Mouse (Mus musculus): ENCODE data around the gene Wdr37.
"Not testable (repeated sequence)": the region's sequence is repeated elsewhere in the genome, so short reads cannot be mapped to it uniquely, and the experiment has no call there.

Wdr37 gene

GRCm38 (mm10) chr13:8841846-8842245 is 29.9 kb downstream of the Wdr37 start:
- ATAC-seq (ENCODE audit: insufficient number of reproducible peaks, low FRiP score, low TSS enrichment) = not testable (repeated sequence)

DNA sequence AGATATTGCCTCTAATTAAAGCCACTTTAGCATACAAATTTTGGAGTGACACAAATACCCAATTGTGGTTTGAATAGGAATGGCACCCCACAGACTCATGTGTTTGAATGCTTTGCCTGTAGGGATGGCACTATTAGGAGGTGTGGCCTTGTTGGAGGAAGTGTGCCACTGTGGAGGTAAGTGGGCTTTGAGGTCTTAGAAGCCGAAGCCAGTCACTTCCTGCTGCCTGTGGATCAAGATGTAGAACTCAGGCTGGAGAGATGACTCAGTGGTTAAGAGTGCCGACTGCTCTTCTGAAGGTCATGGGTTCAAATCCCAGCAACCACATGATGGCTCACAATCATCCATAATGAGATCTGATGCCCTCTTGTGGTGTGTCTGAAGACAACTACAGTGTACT is 30.8 kb downstream of the Wdr37 start:
- no peak for ATAC-seq (ENCODE audit: insufficient number of reproducible peaks, low FRiP score, low TSS enrichment)

DNA sequence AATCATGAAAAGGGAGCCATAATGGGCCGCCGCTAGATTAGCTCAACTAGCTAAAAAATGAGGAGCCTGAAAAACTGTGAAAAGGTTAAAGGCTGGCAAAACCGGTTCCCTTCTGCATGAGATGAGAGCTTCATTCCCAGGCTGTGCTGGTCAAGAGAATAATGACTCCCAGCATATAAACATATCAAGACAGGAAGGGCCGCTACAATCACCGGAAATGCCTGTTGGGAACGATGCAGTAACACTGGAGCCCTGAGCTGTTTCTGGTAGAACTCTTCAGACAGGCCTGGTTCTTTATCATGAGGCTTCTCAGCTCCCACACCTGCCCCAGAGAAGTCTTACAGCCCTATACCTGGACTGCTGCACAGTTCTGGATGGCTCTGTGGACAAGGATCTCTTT is 31.8 kb downstream of the Wdr37 start:
- no peak for ATAC-seq (ENCODE audit: insufficient number of reproducible peaks, low FRiP score, low TSS enrichment)

DNA sequence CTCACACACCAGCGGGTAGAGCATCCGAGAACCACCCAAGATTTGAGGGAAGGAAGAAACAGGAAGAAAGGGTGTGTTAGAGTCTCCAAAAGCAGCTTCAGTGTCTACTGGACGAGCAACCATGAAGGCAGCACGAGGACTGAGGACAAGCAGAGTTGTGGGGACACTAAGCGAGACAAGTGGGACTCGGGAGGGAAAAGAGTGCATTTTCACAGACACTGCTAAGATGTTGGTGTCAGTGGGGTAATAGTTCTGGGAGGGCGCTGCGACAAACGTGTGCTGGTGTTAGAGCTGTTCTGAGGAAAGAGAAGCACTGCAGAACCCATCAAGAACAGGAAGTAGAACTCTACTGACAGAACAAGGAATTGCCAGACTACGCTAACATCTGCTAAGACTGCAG is 32.6 kb downstream of the Wdr37 start:
- ATAC-seq (ENCODE audit: insufficient number of reproducible peaks, low FRiP score, low TSS enrichment) = no peak

GRCm38 (mm10) chr13:8838394-8838793 is 33.3 kb downstream of the Wdr37 start:
- no peak for ATAC-seq (ENCODE audit: insufficient number of reproducible peaks, low FRiP score, low TSS enrichment)

GRCm38 (mm10) chr13:8834573-8834972 is 37.1 kb downstream of the Wdr37 start:
- no peak for ATAC-seq (ENCODE audit: insufficient number of reproducible peaks, low FRiP score, low TSS enrichment)

GRCm38 (mm10) chr13:8831546-8832251 is 40.0 kb downstream of the Wdr37 start:
- ATAC-seq (ENCODE audit: insufficient number of reproducible peaks, low FRiP score, low TSS enrichment) = no peak

DNA sequence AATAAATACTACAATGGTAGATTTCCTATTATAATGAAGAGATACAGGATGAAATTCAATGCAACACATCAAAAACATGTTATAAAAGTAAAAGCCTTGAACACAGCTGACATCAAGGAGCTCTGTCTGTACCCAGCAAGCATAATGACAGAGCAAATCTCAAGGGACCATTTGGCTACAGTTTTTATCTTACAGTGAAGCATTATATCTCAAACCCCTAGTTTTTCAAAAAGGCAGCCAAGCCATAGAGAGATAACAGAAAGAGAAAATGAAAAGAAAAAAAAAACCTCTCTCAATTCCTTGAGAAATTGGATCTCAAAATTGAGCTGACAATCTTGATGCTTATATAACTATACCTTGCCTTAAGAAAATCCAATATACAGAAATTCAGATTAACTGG is 41.0 kb downstream of the Wdr37 start:
- ATAC-seq (ENCODE audit: insufficient number of reproducible peaks, low FRiP score, low TSS enrichment) = no peak

- ATAC-seq (ENCODE audit: insufficient number of reproducible peaks, low FRiP score, low TSS enrichment) = no peak
These were observed 41.9 kb downstream of the Wdr37 start for GRCm38 (mm10) chr13:8829784-8830183.

- ATAC-seq (ENCODE audit: insufficient number of reproducible peaks, low FRiP score, low TSS enrichment) = no peak
These were observed 42.8 kb downstream of the Wdr37 start for GRCm38 (mm10) chr13:8828946-8829345.

- no peak for ATAC-seq (ENCODE audit: insufficient number of reproducible peaks, low FRiP score, low TSS enrichment)
These were observed 48.2 kb downstream of the Wdr37 start for GRCm38 (mm10) chr13:8823546-8823945.

DNA sequence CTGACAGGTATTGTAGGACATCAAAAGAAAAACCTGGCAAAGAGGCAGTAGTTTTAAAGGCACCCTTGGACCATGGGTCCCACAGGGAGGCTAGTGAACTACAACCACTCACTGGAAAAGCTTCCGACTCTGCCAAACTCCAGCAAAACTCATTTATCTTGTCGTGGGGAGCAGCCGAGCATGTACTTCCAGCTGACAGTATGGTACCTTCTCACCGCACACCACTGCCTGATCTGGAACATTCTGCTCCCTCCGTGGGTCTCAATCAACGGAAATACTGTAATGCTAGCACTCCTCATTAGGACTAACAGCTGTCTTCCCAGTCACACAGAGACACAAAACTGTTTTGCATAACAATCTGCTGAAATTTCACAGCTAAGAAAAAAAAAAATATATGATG is 48.6 kb downstream of the Wdr37 start:
- ATAC-seq (ENCODE audit: insufficient number of reproducible peaks, low FRiP score, low TSS enrichment) = 0 out of 2 replicates have a peak, but pooled peaks have one; percentile 24

- ATAC-seq (ENCODE audit: insufficient number of reproducible peaks, low FRiP score, low TSS enrichment) = no peak
These were observed 49.5 kb downstream of the Wdr37 start for GRCm38 (mm10) chr13:8822201-8822600.

DNA sequence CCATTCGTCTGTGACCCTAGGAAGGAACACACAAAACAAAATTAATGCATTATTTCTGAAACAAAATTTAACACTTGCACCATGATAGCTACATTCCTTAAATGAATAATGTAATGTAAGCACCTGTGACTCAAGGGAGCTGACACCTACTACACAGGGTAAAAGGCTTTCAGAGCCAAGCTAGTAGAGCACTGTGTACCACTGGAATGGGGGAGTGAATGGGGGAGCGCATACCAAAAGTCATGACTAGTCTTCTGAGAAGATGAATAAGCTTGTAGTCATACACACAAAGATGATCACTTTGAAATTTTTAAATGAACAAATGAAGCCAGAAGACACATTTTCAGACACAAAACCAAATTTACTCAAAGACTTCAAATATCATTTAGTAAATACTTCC is 65.8 kb downstream of the Wdr37 start:
- no peak for ATAC-seq (ENCODE audit: insufficient number of reproducible peaks, low FRiP score, low TSS enrichment)

GRCm38 (mm10) chr13:8800576-8800975 is 71.1 kb downstream of the Wdr37 start:
- no peak for ATAC-seq (ENCODE audit: insufficient number of reproducible peaks, low FRiP score, low TSS enrichment)

DNA sequence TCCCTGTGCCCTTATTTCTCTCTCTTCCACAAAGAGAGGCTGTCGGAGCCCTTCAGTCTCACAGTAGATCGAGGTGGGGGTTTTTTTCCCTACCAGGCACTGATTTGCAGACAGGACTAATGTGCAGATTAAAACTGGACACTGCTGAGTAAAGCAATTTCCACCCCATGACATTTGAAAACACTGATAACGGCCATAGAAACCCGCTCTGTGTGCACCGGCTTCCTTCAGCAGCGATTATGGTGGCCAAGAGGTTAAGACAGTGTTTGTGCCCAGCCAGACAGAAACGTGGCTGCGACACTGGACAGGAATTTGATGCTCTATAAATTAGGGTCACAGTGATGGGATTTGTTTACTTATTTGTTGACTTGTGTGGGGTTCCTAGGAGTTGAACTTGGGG is 78.5 kb downstream of the Wdr37 start:
- no peak for ATAC-seq (ENCODE audit: insufficient number of reproducible peaks, low FRiP score, low TSS enrichment)

GRCm38 (mm10) chr13:8785185-8785584 is 86.5 kb downstream of the Wdr37 start:
- ATAC-seq (ENCODE audit: insufficient number of reproducible peaks, low FRiP score, low TSS enrichment) = peak; percentile 21; the same call in 1 of the 2 replicates

- no peak for ATAC-seq (ENCODE audit: insufficient number of reproducible peaks, low FRiP score, low TSS enrichment)
These were observed 87.2 kb downstream of the Wdr37 start for GRCm38 (mm10) chr13:8784308-8785061.

DNA sequence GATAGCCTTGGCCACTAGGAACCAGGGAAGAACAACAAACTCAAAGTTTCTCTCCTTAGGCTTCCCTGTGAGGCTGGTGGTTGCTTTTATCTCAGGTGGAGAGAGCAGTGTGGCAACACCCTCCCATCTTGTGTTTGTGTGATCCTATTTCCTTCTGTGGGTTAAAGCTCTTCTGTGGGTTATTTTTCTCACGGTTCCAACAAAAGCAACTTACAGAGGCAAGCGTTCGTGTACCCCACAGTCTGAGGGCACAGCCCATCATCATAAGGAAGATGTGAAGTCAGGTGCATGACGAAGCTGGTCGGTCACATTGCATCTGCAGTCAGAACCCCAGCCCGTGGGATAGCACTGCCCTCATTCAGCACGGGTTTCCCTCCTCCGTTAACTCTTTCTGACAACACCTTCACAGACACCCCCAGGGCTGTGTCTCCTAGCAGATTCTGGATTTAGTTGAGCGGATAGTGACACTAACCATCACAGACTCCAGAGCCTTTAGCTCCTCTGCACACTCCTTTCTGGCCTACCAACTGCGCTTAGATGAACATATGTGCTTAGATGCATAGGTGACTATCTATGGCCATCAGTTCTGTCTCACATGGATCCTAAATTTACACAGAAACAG is 87.9 kb downstream of the Wdr37 start:
- no peak for ATAC-seq (ENCODE audit: insufficient number of reproducible peaks, low FRiP score, low TSS enrichment)

DNA sequence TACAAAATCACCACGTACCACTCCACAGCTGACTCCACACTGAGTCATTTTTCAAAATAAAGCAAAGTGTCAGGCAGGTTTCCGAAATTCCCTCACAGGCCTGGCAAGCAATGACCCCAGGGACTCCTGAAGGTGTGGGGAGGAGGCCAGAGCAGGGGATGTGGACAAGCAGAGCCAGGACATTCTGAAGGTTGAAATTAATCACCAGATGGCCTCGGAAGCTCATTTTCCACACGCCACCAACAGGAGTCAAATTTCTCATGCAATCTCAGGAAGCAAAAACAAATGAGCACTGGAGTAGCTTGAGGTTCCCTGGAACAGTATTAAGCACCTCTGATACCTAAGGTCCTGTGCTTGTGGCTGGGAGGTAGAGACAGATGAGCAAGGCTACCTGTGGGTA is 89.1 kb downstream of the Wdr37 start:
- peak; percentile 69 for ATAC-seq (ENCODE audit: insufficient number of reproducible peaks, low FRiP score, low TSS enrichment)

- ATAC-seq (ENCODE audit: insufficient number of reproducible peaks, low FRiP score, low TSS enrichment) = no peak
These were observed 91.3 kb downstream of the Wdr37 start for GRCm38 (mm10) chr13:8780441-8780840.
